Mouse (Mus musculus) urinary bladder, adult 18-20 months (tissue): ENCODE measurements at regions not wholly inside any gene's neighbourhood (a gene's known extent, or its start where the extent isn't known, plus 50 kb on each side); places are given as distances from the start of the nearest gene placed in this dataset.

ENCODE experiments used
- DNase-seq, 2 experiments: peaks; one replicate each; pipeline ENCODE4 v3.0.0; 2022; ENCODE audit warnings: low spot score in 2 of 2, mixed read lengths in 2 of 2

DNA sequence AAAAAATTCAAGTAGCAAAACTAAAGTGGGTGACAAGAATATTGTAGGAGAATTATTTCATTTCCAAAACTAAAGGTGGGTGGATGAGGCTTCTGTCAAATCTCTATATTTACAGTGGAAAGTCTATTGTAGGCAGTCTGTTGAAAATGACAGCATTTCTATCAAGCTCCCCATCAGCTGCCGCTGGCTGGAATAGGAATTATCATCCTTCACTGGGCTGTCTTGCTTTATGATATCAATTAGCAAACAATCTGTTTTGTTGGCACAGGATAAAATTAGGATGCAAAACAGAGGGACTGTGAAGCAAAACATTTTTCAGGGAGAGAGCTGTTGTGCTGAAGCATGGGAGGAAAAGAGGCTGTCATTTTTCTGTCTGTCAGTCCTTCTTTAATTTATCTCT lies 1249.0 kb downstream of the Hace1 start:
- DNase-seq = no peak

DNA sequence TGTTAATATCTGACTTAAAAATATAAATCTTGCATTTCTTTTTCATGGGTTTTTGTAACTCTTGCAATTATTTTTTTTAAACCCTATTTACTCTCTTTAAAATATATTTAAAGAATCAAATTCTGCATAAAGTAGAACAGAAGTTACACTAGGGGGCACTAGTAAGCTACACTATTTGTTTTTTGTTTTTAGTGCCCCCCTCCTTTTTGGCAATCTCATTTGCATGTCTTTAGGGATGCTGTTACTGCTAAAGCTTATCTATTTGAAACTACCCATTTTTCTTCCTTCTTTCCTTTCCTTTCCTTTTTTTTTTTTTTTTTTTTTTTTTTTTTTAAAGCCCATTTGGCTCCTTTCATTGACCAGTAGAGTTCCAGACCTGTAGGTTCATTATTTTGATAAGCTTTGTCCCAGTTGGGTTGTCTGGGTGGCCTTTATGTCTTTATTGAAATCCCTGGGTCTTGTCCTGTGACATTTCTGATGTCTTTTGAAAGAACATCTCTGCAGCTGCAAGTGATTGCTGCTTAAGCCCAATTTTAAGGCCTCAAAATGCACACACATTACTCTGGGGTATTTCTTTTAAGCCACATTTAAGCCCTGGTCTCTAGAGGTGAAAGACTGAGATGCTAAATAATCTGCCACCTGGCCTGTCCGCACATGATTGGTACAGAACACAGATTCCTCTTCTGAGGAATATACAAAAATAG lies 1249.6 kb downstream of the Hace1 start:
- DNase-seq = no peak

DNA sequence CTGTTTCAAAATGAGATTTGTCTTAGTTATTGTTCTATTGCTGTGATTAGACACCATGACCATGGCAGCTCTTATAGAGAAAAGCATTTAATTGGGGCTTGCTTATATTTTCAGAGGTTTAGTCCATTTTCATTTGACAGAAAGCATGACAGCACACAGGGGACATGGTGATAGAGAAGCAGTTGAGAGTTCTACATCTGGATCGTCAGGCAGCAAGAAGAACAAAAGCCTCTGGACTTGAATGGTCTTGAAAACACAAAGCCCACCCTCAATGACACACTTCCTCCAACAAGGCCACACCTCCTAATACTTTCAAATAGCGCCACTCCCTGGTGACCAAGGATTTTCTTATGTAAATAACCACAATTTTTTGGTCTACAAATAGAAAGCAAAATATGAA lies 1250.5 kb downstream of the Hace1 start:
- no peak for DNase-seq

DNA sequence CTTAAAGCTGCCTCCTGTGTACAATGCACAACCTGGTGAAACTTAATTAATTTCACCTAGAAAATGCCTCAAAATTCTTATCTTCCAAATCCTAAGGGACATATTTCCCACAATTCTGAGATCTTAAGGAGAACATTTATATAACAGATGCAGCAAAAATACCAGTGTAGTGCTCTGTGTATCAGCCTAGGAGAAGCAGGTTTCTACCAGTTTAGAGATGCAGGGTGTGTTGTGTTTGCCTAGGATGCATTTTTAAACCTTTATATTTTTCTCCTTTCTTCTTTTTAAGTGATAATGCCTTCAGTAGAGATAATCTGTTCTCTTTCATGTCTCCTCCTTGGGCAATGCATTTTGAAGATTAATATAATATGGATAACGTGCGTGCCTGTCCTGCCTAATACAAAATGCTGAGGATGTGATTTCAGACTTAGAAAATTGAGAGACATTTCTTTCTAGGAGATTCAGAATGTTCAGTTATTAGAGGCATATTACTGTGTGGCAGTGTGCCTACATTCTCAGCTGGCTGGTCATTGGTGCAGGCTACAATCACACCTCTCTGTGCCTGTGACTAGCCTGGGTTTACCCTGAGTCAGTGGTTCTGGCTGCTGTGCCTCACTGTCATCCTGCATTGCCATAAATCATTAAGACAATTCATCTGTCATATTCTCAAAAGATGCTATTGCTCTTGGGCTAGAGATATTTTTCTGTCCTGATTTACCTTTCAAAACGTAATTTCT lies 1268.1 kb downstream of the Hace1 start:
- DNase-seq = no peak
